Mouse (Mus musculus) forebrain, postnatal 0 days (tissue): ENCODE results near the gene Pcdh15. TPM values are rescaled to one million over a fixed set of nuclear protein-coding genes. Genes with fewer than 3 reads are reported as not detected.

ENCODE experiments used
- ATAC-seq: fragments of 200-750 bp; cut with Nextera tagmentation; 2 replicates; pipeline ENCODE4 v1.8.0; 2017; ENCODE audit warnings: mild to moderate bottlenecking, moderate library complexity
- DNase-seq: peaks from one replicate; pipeline ENCODE4 v3.0.0-alpha.2; 2015
- H3K27ac ChIP-seq: fragments of 300-500 bp; sonication (generic); 2 replicates; pipeline ENCODE4 v1.5.1; 2014; ENCODE audit warnings: low read depth, mild to moderate bottlenecking, antibody characterized with exemption, low read length, moderate library complexity, mixed read lengths
- H3K27me3 ChIP-seq: fragments of 300-500 bp; sonication (generic); 2 replicates; pipeline ENCODE4 v1.6.1; 2014; ENCODE audit warnings: mild to moderate bottlenecking, low read length, mixed read lengths; ENCODE audit not compliant: insufficient read depth
- H3K36me3 ChIP-seq: fragments of 300-500 bp; sonication (generic); 2 replicates; pipeline ENCODE4 v1.6.1; 2014; ENCODE audit warnings: mild to moderate bottlenecking, moderate library complexity; ENCODE audit not compliant: insufficient read depth
- H3K4me1 ChIP-seq: fragments of 300-500 bp; sonication (generic); 2 replicates; pipeline ENCODE4 v1.6.1; 2014; ENCODE audit warnings: antibody characterized with exemption; ENCODE audit not compliant: insufficient read depth
- H3K4me2 ChIP-seq: fragments of 300-500 bp; sonication (generic); 2 replicates; pipeline ENCODE4 v1.6.1; 2014; ENCODE audit warnings: low read depth, mild to moderate bottlenecking, moderate library complexity
- H3K4me3 ChIP-seq: fragments of 300-500 bp; sonication (generic); 2 replicates; pipeline ENCODE4 v1.5.1; 2014; ENCODE audit warnings: low read depth, low read length, mixed read lengths
- H3K9ac ChIP-seq: fragments of 300-500 bp; sonication (generic); 2 replicates; pipeline ENCODE4 v1.6.1; 2014; ENCODE audit warnings: mild to moderate bottlenecking
- H3K9me3 ChIP-seq: fragments of 300-500 bp; sonication (generic); 2 replicates; pipeline ENCODE4 v1.6.1; 2016; ENCODE audit warnings: low read length
- CTCF ChIP-seq: sonication (generic); IDR thresholded peaks from 2 replicates; pipeline ENCODE4 v1.5.1; 2016; ENCODE audit warnings: antibody characterized with exemption, control low read depth, low read depth
- WGBS: fragments of 180-500 bp; shearing (Covaris S2); extraction: QIAGEN DNeasy Blood & Tissue Kit; methylation state at CpG from one replicate; pipeline ENCODE4 v1.1.7; 2014; 5-methylcytosine and 5-hydroxymethylcytosine counted together
- polyA plus RNA-seq: library from polyadenylated mRNA; unstranded; fragments of >200 nt; fragmentation: Nextera tagmentation; extraction: Ambion mirVana; gene quantifications from 2 replicates; pipeline ENCODE4 v1.2.1, GENCODE M21; 2015
- total RNA-seq: library from RNA; depleted of rRNA; stranded (reverse); fragments of >200 nt; gene quantifications from 2 replicates; pipeline ENCODE4 v1.2.3, GENCODE M21; 2014

Gene Pcdh15
- total and polyA plus RNA-seq, 2 experiments from 2014 or later, result 4.0 to 27.1 TPM

DNA sequence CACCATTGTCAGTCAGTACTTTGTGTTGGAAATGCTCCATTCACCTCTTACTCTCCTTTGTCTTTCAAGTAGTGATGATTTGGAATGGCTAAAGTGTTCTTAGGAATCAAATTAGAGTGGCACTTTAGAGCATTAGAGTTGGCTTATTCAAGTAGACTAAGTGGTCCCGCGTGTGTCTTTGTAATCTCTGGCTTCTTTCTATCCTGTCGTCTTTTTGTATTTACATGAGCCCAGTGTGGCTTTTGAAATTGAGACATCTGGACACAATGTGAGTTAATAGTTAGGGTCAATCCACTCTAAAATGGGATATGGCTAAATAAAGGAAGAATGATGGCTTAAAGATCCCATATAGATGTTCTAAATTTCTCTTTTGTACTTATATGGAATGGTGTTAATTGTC, 800.0 kb downstream of the Pcdh15 start:
- Histone ChIP-seq H3K27me3 (no peaks in the 10 kb centered on the region), H3K9ac (no peak overlapping the region), H3K4me1 (no peaks in the 10 kb centered on the region), H3K9me3 (no peaks in the 10 kb centered on the region), H3K36me3 (no peaks in the 10 kb centered on the region), H3K27ac (no peak overlapping the region), H3K4me3 (no peak overlapping the region), H3K4me2 (no peak overlapping the region)
- ATAC-seq, result no peak
- 31% methylated on average over 3 of the region's 3 CpGs for WGBS
- DNase-seq, result no peak
- TF ChIP-seq CTCF, result no peak

GRCm38 (mm10) chr10:73907626-73908025, 808.5 kb downstream of the Pcdh15 start:
- no peak overlapping the region for H3K27ac ChIP-seq
- H3K36me3 ChIP-seq, result no peaks in the 10 kb centered on the region
- H3K9me3 ChIP-seq, result no peaks in the 10 kb centered on the region
- H3K4me2 ChIP-seq, result no peak overlapping the region
- no peak for TF ChIP-seq CTCF
- WGBS, result 78% methylated on average over 1 of the region's 1 CpGs
- no peak overlapping the region for H3K9ac ChIP-seq
- DNase-seq, result no peak
- ATAC-seq, result no peak
- no peaks in the 10 kb centered on the region for H3K27me3 ChIP-seq
- no peaks in the 10 kb centered on the region for H3K4me1 ChIP-seq
- no peak overlapping the region for H3K4me3 ChIP-seq

DNA sequence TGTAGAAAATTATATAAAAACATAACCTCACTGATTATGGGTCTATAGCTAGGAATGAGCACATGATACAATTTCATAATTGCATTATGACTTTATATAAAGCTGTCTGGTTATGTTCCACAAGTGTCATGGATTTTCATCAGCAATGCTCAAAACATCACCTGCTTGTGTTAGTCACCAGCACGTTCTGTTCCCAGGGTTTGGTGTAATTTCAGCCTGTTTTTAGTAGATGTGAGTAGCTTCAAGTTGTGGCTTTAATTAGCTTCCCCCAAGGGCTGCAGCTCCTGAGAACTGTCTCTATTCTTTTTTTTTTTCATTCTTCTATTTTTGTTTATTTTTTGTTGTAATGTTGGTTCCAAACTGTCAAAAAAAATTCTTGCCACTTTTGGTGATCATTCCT, 809.4 kb downstream of the Pcdh15 start:
- Histone ChIP-seq H3K9me3 (no peaks in the 10 kb centered on the region), H3K36me3 (no peaks in the 10 kb centered on the region), H3K9ac (no peak overlapping the region), H3K27ac (no peak overlapping the region), H3K4me3 (no peak overlapping the region), H3K4me1 (no peaks in the 10 kb centered on the region), H3K4me2 (no peak overlapping the region), H3K27me3 (no peaks in the 10 kb centered on the region)
- DNase-seq (no peak), ATAC-seq (no peak)
- no peak for TF ChIP-seq CTCF
- WGBS, result 74% methylated on average over 1 of the region's 1 CpGs

- no peak for TF ChIP-seq CTCF
- Histone ChIP-seq H3K9ac (no peak overlapping the region), H3K4me2 (no peak overlapping the region), H3K27ac (no peak overlapping the region), H3K4me1 (no peaks in the 10 kb centered on the region), H3K4me3 (no peak overlapping the region), H3K27me3 (no peaks in the 10 kb centered on the region), H3K36me3 (no peaks in the 10 kb centered on the region), H3K9me3 (no peaks in the 10 kb centered on the region)
- DNase-seq (no peak), ATAC-seq (no peak)
- 77% methylated on average over 4 of the region's 4 CpGs for WGBS
Measured at GRCm38 (mm10) chr10:73915170-73915569, 816.0 kb downstream of the Pcdh15 start.

DNA sequence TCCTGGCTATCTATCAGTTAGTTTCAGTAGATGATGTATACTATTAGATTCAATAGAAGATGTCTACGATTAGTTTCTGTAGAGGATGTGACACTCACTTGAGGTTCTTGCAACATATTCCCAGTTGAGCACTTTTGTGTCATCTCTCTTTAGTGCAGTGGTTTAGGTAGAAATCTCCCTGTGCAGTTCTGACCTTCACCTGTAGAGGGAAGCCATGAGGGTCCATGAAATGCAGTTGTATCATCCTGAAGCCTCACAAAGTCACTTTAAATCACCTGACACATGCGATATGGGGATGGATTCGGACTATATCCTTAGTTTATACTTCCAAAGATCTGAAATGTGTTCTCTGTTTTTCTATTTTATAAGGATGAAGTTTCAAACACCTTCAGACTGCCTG, 822.4 kb downstream of the Pcdh15 start:
- no peak overlapping the region for H3K4me2 ChIP-seq
- no peak overlapping the region for H3K4me3 ChIP-seq
- H3K36me3 ChIP-seq, result no peaks in the 10 kb centered on the region
- TF ChIP-seq CTCF, result peak; percentile 52
- DNase-seq, result no peak
- no peak overlapping the region for H3K9ac ChIP-seq
- WGBS, result 77% methylated on average over 3 of the region's 3 CpGs
- no peak for ATAC-seq
- H3K9me3 ChIP-seq, result no peaks in the 10 kb centered on the region
- H3K4me1 ChIP-seq, result no peaks in the 10 kb centered on the region
- H3K27ac ChIP-seq, result no peak overlapping the region
- H3K27me3 ChIP-seq, result no peaks in the 10 kb centered on the region

DNA sequence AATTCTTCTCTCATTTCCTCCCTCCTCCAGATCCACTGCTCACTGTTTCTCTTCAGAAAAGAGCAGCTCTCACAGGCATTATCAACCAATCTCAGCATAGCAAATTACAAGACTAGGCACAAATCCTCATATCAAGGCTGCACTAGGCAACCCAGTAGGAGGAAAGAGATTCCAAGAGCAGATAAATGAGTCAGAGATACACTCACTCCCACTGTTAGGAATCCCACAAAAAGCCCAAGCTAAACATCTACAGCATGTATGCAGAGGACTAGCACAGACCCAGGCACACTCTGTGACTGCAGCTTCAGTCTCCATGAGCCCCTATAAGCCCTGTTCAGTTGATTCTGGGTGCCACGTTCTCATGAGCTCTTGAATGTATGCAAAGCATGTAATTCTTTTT, 829.5 kb downstream of the Pcdh15 start:
- DNase-seq (no peak), ATAC-seq (no peak)
- Histone ChIP-seq H3K4me3 (no peak overlapping the region), H3K36me3 (no peaks in the 10 kb centered on the region), H3K9ac (no peak overlapping the region), H3K27me3 (no peaks in the 10 kb centered on the region), H3K27ac (no peak overlapping the region), H3K4me2 (no peak overlapping the region), H3K4me1 (no peaks in the 10 kb centered on the region), H3K9me3 (no peaks in the 10 kb centered on the region)
- 39% methylated on average over 1 of the region's 1 CpGs for WGBS
- TF ChIP-seq CTCF, result no peak

DNA sequence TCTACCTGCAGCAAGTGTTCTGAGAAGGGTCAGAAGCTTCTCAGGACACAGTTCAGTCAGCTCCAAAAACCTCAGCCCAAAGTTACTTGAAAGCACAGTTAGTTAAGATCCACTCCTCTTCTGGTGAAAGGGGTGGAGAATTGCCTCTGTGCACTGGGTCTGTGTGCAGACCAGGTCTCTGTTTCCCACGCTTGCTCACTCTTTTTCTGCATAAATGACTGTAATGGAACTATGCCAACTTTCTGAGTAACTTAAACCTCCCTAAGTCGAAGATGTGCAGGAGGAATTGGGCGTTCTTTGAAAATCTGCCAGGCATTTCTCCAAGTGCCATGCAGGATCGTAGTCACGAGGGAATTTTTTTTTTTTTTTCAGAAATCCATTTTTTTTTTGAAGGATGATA, 830.6 kb downstream of the Pcdh15 start:
- Histone ChIP-seq H3K36me3 (no peaks in the 10 kb centered on the region), H3K27ac (no peak overlapping the region), H3K4me3 (no peak overlapping the region), H3K9me3 (no peaks in the 10 kb centered on the region), H3K9ac (no peak overlapping the region), H3K27me3 (no peaks in the 10 kb centered on the region), H3K4me1 (no peaks in the 10 kb centered on the region), H3K4me2 (no peak overlapping the region)
- no peak for TF ChIP-seq CTCF
- 30% methylated on average over 5 of the region's 5 CpGs for WGBS
- ATAC-seq (no peak), DNase-seq (no peak)

- Histone ChIP-seq H3K4me3 (no peak overlapping the region), H3K9ac (no peak overlapping the region), H3K4me1 (no peaks in the 10 kb centered on the region), H3K4me2 (no peak overlapping the region), H3K9me3 (no peaks in the 10 kb centered on the region), H3K27me3 (no peaks in the 10 kb centered on the region), H3K36me3 (no peaks in the 10 kb centered on the region), H3K27ac (no peak overlapping the region)
- ATAC-seq (no peak), DNase-seq (no peak)
- TF ChIP-seq CTCF, result no peak
Measured at GRCm38 (mm10) chr10:73931185-73931584, 832.0 kb downstream of the Pcdh15 start.
